Mouse (Mus musculus): Measurements from ENCODE around the gene Angptl2.

Angptl2 gene

DNA sequence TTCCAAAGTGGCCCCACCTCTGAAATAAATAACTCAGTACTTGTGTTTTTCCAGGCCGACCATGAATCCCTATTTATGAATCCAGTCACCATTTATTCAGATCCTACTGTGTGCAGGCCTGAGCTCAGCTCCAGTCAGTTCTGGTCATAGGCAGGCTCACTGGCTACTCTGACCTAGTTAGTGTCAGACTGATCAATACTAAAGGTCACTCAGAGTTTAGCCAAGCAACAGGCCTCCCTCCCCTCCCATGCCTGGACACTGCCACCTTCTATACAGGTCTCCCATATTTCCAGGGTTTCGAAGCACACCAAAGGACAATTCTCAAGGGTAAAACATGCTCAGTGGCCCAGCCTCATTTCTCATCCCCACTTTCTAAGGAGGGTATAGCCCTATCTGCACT lies 54.7 kb downstream of the Angptl2 start:
- no peak for DNase-seq (ENCODE audit: low spot score)

DNA sequence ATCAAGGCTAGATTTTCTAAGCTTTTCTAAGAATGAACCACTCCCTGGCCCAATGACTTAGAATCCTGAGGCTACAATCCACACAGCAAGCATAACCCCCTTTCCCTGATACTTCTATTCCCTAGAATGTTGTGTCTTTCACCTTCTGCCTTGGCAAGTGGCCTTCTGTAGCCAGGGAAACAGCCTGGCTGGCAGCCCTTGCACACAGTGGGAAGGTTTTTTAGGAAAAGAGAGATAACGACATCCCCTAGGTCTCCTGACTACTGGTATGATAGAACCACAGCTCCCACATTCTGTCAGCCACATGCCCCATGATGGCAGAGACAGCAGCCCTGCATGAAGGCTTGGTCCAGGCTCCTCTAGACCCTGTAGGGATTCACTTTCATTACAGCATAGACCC lies 55.6 kb downstream of the Angptl2 start:
- DNase-seq (ENCODE audit: low spot score), result no peak

DNA sequence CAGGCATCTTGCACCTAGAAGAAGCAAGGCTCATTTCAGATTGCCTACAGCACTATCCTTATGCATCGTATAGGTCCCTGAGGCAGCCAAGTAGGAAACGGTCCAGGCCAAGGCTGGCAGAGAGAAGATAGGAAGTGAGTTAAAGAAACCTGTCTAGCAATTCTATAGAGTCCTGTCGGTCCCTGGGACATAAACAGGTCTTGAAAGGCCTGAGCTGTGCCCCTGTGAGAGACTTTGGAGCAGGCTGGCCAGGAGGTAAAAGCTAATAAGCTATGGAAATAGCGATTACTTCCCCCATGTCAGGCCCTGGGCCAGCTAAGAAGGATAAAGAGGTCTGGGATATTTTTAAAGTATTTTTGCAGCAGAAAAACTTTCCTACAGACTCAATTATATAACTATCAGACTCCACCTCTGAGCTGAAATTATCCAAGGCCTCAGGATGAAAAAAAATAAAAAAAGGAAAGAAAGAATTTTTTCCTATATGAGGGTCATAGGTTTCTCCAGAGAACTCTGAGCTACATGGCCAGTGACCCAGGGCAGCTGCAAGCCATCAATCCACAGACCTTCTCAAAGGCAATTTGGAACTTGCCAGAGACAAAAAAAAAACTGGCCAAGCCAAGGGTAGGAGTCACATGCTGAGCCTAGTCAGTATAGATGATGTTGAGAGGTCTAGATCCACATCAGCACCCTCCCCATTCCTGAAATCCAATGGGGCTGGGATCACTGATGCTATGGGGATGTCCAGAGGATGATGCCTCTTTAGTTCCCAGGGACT lies 57.0 kb downstream of the Angptl2 start:
- no peak for DNase-seq (ENCODE audit: low spot score)

DNA sequence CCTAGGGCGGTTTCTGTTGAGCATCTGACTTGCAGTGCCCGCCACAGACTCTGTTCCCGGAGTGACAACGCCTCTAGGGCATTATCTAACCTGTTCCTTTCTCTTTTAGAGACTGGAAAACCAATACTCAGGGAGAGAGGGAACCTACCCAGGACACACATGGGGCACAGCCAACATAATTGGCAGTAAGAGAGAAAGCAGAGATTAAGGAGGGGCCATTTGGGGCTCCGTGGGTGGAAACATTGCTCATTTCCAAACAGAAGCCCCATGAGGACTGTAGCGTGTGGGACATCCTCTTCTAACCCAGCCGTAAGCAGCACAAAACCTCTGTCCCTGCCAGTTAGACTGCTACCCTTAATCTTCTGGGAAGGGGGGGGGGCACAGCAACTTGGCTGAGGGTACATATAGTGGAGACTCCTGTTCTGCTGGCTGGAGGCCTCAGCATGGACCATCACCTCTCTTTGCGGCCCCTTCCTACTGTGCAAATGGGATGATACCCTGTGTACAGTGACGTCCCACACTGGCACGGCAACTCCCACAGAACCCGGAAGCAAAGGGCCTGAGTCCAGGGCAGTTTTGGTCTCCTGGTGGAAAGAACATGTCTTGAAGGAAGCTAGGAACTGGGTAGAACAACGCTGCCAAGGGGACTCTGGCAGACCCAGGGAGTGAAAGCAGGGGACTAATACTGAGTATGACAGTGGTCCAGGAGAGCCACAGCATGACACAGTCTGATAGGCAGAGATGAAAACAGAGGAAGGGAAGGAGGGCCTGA lies 59.0 kb downstream of the Angptl2 start:
- DNase-seq (ENCODE audit: low spot score), result no peak

DNA sequence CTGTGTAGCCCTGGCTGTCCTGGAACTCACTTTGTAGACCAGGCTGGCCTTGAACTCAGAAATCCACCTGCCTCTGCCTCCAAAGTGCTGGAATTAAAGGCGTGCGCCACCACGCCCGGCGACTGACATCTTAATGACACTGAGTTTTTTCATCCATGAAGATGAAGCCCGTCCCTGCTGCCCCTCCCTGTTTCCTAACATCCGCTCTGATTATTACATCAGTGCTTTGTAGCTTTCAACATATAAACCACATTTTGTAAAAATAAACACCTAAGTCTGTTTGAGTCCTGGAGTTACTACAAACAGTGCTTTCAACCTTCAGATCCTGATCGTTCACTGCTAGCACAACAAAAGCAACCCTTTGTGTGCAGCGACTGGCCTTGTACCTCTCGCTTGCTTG lies 63.9 kb downstream of the Angptl2 start:
- DNase-seq (ENCODE audit: low spot score), result no peak

DNA sequence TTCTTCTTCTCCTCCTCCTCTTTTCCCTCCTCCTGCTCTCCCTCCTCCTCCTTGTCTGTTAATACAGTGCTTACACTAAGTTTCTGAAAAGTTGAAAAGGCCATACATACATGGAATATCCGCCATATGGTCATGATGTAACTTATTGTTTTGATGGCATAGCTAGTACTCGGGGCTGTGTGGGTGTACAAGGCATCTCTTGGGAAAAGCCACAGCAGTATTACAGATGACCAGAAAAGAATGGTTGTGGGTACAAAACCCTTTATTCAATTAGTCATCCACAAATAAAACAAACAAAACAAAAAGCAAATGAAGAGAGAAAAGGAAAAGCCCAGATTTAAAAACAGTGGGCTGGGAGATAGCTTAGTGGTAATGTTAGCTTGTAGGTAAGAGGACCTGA lies 64.7 kb downstream of the Angptl2 start:
- no peak for DNase-seq (ENCODE audit: low spot score)

DNA sequence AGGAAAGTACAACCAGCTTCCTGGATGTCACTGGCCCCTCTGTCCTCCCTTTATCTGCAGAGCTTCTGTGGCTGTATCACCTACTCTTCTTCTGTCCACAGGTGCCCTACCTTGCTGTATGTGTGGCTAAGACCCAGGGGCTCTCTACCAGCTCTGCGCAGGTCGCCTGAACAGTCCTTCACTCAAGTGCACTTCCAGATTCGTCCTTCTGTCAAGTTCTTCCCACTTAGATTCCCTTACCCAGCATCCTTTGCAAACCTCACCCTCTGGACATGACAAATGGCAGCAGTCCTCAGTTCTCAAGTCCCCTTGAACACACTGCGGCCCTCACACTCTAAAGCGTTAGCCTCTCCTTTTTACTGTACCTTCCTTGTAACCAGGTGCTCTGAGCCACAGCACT lies 65.9 kb downstream of the Angptl2 start:
- DNase-seq (ENCODE audit: low spot score), result no peak

DNA sequence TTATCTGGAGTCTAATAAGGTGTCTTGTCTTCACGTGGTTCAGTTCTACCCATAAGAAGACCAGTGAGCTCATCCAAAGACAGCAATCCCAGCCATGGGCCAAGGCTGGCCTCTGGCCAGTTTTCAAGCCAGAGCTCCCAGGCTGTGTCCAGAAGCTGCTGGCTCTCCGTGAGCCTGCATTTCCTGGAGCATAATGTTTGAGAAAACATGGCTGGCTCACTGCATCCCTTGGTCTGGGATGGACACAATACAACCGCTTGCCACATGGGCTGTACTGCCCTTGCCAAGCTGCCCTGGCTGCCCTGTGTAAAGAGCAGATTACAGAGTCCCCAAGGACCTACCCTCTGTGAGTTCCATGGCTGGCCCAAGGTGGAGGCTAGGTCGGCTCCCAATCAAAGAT lies 67.0 kb downstream of the Angptl2 start:
- DNase-seq (ENCODE audit: low spot score), result no peak

DNA sequence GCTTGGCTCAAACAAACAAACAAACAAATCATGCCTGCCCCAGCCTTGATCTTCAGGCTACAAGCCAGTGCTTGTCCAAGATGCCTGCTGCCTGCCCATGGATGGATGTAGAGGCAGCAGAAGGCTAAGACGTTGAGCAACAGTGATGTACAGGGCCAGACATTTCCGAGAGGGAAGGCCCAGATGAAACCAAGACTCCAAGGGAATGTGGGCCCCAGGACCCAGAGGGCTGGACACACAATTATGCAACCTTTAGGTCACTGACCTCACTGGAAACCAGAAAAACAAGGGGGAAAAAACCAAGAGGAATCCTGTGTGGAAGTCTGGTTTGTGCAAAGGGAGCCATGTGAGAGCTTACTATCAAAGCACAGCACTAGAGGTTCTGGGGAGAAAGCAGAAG lies 67.8 kb downstream of the Angptl2 start:
- DNase-seq (ENCODE audit: low spot score), result no peak

DNA sequence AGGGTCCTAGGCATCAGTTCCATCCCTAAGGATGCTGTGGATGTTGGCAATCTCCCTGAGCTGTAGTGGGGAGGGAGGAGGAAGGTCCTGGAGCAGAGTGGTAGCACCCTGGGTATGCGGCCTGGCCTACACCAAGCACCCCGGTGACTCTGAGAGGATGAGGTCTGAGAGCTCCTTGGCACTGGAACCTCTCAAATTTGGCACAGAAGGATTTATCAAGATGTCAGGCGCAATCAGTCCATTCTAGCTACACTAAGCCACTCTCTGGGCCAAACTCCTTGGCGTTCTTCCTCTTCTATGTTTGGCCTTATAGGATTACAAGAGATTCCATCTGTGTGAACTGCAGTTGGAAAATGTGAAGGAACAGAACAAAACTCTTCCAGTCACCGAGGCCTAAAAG lies 73.0 kb downstream of the Angptl2 start:
- no peak for DNase-seq (ENCODE audit: low spot score)

DNA sequence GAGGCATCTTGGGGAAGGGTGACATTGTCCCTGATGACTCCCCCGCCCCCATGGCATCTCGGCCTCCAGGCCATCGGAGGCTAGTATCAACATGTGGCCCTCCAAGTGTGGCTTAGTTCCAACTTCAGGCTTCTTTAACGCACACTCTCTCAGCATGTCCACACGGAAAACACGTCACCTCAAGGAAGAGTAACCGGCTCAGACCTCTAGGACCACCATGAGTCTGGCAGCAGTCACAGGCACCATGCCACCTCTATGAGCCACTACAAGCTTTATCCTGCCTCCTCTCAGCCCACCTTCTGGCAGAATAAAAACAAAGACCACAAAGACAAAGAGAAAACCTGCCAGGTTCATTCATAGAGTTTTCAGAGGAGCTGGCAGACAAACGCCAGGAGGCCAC lies 74.6 kb downstream of the Angptl2 start:
- no peak for DNase-seq (ENCODE audit: low spot score)

DNA sequence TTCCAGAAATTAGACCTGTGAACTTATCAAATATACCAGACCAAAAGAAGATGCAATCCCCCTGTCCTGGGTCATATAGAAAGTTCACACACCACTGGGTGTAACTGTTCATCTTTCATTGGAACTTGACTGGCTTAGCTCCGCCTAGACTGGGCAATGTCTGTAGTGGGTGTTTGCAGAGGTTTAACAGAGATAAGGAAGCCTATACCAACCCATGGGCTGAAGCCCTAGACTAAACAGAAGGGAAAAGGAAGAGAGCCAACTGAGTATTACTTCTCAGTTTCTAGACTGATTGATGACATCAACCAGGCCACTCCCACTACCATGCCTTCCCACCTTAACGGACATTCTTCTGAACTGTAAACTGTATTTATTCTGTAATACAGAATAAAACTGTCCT lies 76.2 kb downstream of the Angptl2 start:
- DNase-seq (ENCODE audit: low spot score), result no peak

DNA sequence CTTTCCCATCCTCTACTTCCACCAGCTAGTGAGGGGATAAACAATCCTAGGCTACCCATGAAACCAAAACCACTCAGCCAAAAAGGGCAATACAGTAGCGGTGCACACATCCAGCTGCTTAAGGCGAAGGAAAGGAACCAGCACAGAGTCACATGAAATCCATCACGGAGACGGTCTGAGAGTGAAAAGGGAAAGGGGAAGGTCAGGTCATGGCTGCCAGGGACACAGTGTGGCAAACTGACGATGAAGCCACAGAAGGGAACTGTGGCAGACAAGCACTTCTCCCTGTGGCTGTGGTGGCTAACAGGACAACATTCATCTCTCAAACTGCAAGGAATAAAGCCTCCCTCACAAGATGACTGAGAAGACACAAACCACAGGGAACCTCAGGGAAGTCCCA lies 79.2 kb downstream of the Angptl2 start:
- no peak for DNase-seq (ENCODE audit: low spot score)
